Mouse (Mus musculus) intestine, postnatal 0 days (tissue): ENCODE data around the gene Plin3. TPM values are rescaled to one million over a fixed set of nuclear protein-coding genes. Genes with fewer than 3 reads are reported as not detected.
A peak's percentile ranks its signal among the peaks of the same experiment; 100 is the strongest.

Experiments used
- ATAC-seq: fragments of 200-750 bp; cut with Nextera tagmentation; 2 replicates; pipeline ENCODE4 v1.8.0; 2017; ENCODE audit warnings: mild to moderate bottlenecking, moderate TSS enrichment, moderate library complexity
- H3K27ac ChIP-seq: fragments of 300-500 bp; sonication (generic); 2 replicates; pipeline ENCODE4 v1.5.1; 2014; ENCODE audit warnings: mild to moderate bottlenecking, low read depth, low read length, moderate library complexity
- H3K27me3 ChIP-seq: fragments of 300-500 bp; sonication (generic); replicated peaks from 2 replicates; pipeline ENCODE4 v1.6.1; 2014; ENCODE audit warnings: low read length, mixed read lengths; ENCODE audit not compliant: control insufficient read depth, insufficient read depth
- H3K36me3 ChIP-seq: fragments of 300-500 bp; sonication (generic); 2 replicates; pipeline ENCODE4 v1.6.1; 2014; ENCODE audit warnings: mild to moderate bottlenecking, moderate library complexity; ENCODE audit not compliant: control insufficient read depth, insufficient read depth
- H3K4me1 ChIP-seq: fragments of 300-500 bp; sonication (generic); replicated peaks from 2 replicates; pipeline ENCODE4 v1.6.1; 2014; ENCODE audit warnings: antibody characterized with exemption, low read length, mixed read lengths; ENCODE audit not compliant: control insufficient read depth, insufficient read depth
- H3K4me2 ChIP-seq: fragments of 300-500 bp; sonication (generic); replicated peaks from 2 replicates; pipeline ENCODE4 v1.6.1; 2014; ENCODE audit warnings: low read depth, mild to moderate bottlenecking, moderate library complexity
- H3K4me3 ChIP-seq: fragments of 300-500 bp; sonication (generic); 2 replicates; pipeline ENCODE4 v1.5.1; 2014; ENCODE audit warnings: low read depth, low read length
- H3K9ac ChIP-seq: fragments of 300-500 bp; sonication (generic); 2 replicates; pipeline ENCODE4 v1.6.1; 2014; ENCODE audit warnings: mild to moderate bottlenecking, low read depth, low read length
- H3K9me3 ChIP-seq: fragments of 300-500 bp; sonication (generic); 2 replicates; pipeline ENCODE4 v1.6.1; 2016; ENCODE audit warnings: mixed run types; ENCODE audit not compliant: control insufficient read depth
- CTCF ChIP-seq: sonication (generic); IDR thresholded peaks from 2 replicates; pipeline ENCODE4 v1.5.1; 2016; ENCODE audit warnings: low read depth, mild to moderate bottlenecking, control low read depth, antibody characterized with exemption, moderate library complexity
- WGBS: fragments of 180-500 bp; shearing (Covaris S2); extraction: QIAGEN DNeasy Blood & Tissue Kit; methylation state at CpG from one replicate; pipeline ENCODE4 v1.1.7; 2014; 5-methylcytosine and 5-hydroxymethylcytosine counted together
- polyA plus RNA-seq: library from polyadenylated mRNA; unstranded; fragments of >200 nt; fragmentation: Nextera tagmentation; extraction: Ambion mirVana; gene quantifications from 2 replicates; pipeline ENCODE4 v1.2.1, GENCODE M21; 2015

The Plin3 gene
- polyA plus RNA-seq, 1 experiment from 2014 or later = 521 TPM

- Histone ChIP-seq H3K9ac (0 out of 2 replicates have a peak overlapping the region, but pooled peaks have one; percentile 28), H3K27me3 (no peaks in the 10 kb centered on the region), H3K4me3 (no peak overlapping the region), H3K4me1 (0 out of 2 replicates have a peak, but pooled peaks cover 3% of the 10 kb centered on the region), H3K4me2 (no peak overlapping the region), H3K9me3 (no peaks in the 10 kb centered on the region), H3K27ac (peak overlapping the region; percentile 98), H3K36me3 (peaks cover 43% of the 10 kb centered on the region)
- no peak for ATAC-seq
- 54% methylated on average over 5 of the region's 5 CpGs for WGBS
- TF ChIP-seq CTCF = no peak
Measured at GRCm38 (mm10) chr17:56278340-56278739, 14.3 kb downstream of the Plin3 start.

GRCm38 (mm10) chr17:56277567-56277893, 15.1 kb downstream of the Plin3 start:
- peak overlapping the region; percentile 98 for H3K27ac ChIP-seq
- 0 out of 2 replicates have a peak, but pooled peaks cover 3% of the 10 kb centered on the region for H3K4me1 ChIP-seq
- no peaks in the 10 kb centered on the region for H3K9me3 ChIP-seq
- TF ChIP-seq CTCF = no peak
- no peak for ATAC-seq
- peak overlapping the region; percentile 75 for H3K4me2 ChIP-seq
- H3K36me3 ChIP-seq = peaks cover 42% of the 10 kb centered on the region
- 0 out of 2 replicates have a peak overlapping the region, but pooled peaks have one; percentile 8 for H3K9ac ChIP-seq
- H3K27me3 ChIP-seq = no peaks in the 10 kb centered on the region
- H3K4me3 ChIP-seq = peak overlapping the region; percentile 9
- WGBS = 12% methylated on average over 2 of the region's 2 CpGs

- no peaks in the 10 kb centered on the region for H3K9me3 ChIP-seq
- peak within 1 kb of the TSS; percentile 76 for H3K9ac ChIP-seq
- H3K27me3 ChIP-seq = no peaks in the 10 kb centered on the region
- H3K4me3 ChIP-seq = peak within 1 kb of the TSS; percentile 61
- peak within 1 kb of the TSS; percentile 75 for H3K4me2 ChIP-seq
- H3K36me3 ChIP-seq = peaks cover 48% of the 10 kb centered on the region
- 0 out of 2 replicates have a peak, but pooled peaks cover 3% of the 10 kb centered on the region for H3K4me1 ChIP-seq
- ATAC-seq = peak; percentile 83
- TF ChIP-seq CTCF = peak; percentile 69
- H3K27ac ChIP-seq = peak within 1 kb of the TSS; percentile 98
- under 1% methylated on average over 19 of the region's 21 CpGs for WGBS
Measured at GRCm38 (mm10) chr17:56276643-56277566, 15.8 kb downstream of the Plin3 start, which contains the start of gene Ticam1. Gene Ticam1, minus strand, starts transcription at chr17:56276786.

GRCm38 (mm10) chr17:56275842-56276480, 16.7 kb downstream of the Plin3 start:
- Histone ChIP-seq H3K9ac (peak overlapping the region; percentile 76), H3K27me3 (no peaks in the 10 kb centered on the region), H3K4me1 (0 out of 2 replicates have a peak, but pooled peaks cover 3% of the 10 kb centered on the region), H3K4me3 (peak overlapping the region; percentile 61), H3K9me3 (no peaks in the 10 kb centered on the region), H3K27ac (peak overlapping the region; percentile 98), H3K36me3 (peaks cover 51% of the 10 kb centered on the region), H3K4me2 (peak overlapping the region; percentile 75)
- 11% methylated on average over 5 of the region's 5 CpGs for WGBS
- TF ChIP-seq CTCF = no peak
- peak; percentile 65 for ATAC-seq

GRCm38 (mm10) chr17:56273986-56274385, 18.7 kb downstream of the Plin3 start:
- Histone ChIP-seq H3K4me3 (no peak overlapping the region), H3K27ac (peak overlapping the region; percentile 17; the same call in 1 of the 2 replicates), H3K4me1 (no peaks in the 10 kb centered on the region), H3K9me3 (no peaks in the 10 kb centered on the region), H3K36me3 (peaks cover 50% of the 10 kb centered on the region), H3K4me2 (peak overlapping the region; percentile 18; the same call in 1 of the 2 replicates), H3K9ac (no peak overlapping the region), H3K27me3 (no peaks in the 10 kb centered on the region)
- WGBS = 87% methylated on average over 5 of the region's 5 CpGs
- ATAC-seq = no peak
- TF ChIP-seq CTCF = no peak

- Histone ChIP-seq H3K36me3 (peaks cover 45% of the 10 kb centered on the region), H3K27me3 (no peaks in the 10 kb centered on the region), H3K9me3 (no peaks in the 10 kb centered on the region), H3K27ac (peak overlapping the region; percentile 17), H3K9ac (no peak overlapping the region), H3K4me1 (no peaks in the 10 kb centered on the region), H3K4me2 (peak overlapping the region; percentile 13; the same call in 1 of the 2 replicates), H3K4me3 (no peak overlapping the region)
- 77% methylated on average over 7 of the region's 7 CpGs for WGBS
- TF ChIP-seq CTCF = no peak
- ATAC-seq = no peak
Measured at GRCm38 (mm10) chr17:56273482-56273881, 19.2 kb downstream of the Plin3 start.
